Mouse (Mus musculus) liver, embryonic 15.5 days (tissue): ENCODE results near the gene Zfp69. TPM values are rescaled to one million over a fixed set of nuclear protein-coding genes. Genes with fewer than 3 reads are reported as not detected.

Experiments used
- ATAC-seq: fragments of 200-750 bp; cut with Nextera tagmentation; 2 replicates; pipeline ENCODE4 v1.8.0; 2017; ENCODE audit warnings: moderate number of reproducible peaks, mild to moderate bottlenecking, moderate library complexity; ENCODE audit not compliant: insufficient read depth
- H3K27ac ChIP-seq: fragments of 300-500 bp; sonication (generic); replicated peaks from 2 replicates; pipeline ENCODE4 v1.5.1; 2015; ENCODE audit warnings: mild to moderate bottlenecking, inconsistent platforms
- H3K27me3 ChIP-seq: fragments of 300-500 bp; sonication (generic); 2 replicates; pipeline ENCODE4 v1.6.1; 2015; ENCODE audit warnings: mild to moderate bottlenecking, inconsistent platforms
- H3K36me3 ChIP-seq: fragments of 300-500 bp; sonication (generic); replicated peaks from 2 replicates; pipeline ENCODE4 v1.6.1; 2015; ENCODE audit warnings: moderate library complexity, mild to moderate bottlenecking, inconsistent platforms
- H3K4me1 ChIP-seq: fragments of 300-500 bp; sonication (generic); replicated peaks from 2 replicates; pipeline ENCODE4 v1.6.1; 2015; ENCODE audit warnings: inconsistent platforms
- H3K4me2 ChIP-seq: fragments of 300-500 bp; sonication (generic); 2 replicates; pipeline ENCODE4 v1.6.1; 2015; ENCODE audit warnings: moderate library complexity, mild to moderate bottlenecking, inconsistent platforms
- H3K4me3 ChIP-seq: fragments of 300-500 bp; sonication (generic); replicated peaks from 2 replicates; pipeline ENCODE4 v1.5.1; 2015; ENCODE audit warnings: mild to moderate bottlenecking, inconsistent platforms
- H3K9ac ChIP-seq: fragments of 300-500 bp; sonication (generic); 2 replicates; pipeline ENCODE4 v1.6.1; 2015; ENCODE audit warnings: moderate library complexity, mild to moderate bottlenecking, inconsistent platforms
- H3K9me3 ChIP-seq: fragments of 300-500 bp; sonication (generic); replicated peaks from 2 replicates; pipeline ENCODE4 v1.6.1; 2016; ENCODE audit warnings: inconsistent platforms
- whole genome bisulfite sequencing: fragments of 180-500 bp; shearing (Covaris S2); methylation state at CpG from one replicate; pipeline ENCODE4 v1.1.7; 2015; ENCODE audit warnings: mixed read lengths; ENCODE audit not compliant: insufficient replicate concordance; 5-methylcytosine and 5-hydroxymethylcytosine counted together
- polyA plus RNA-seq: library from polyadenylated mRNA; unstranded; fragments of >200 nt; fragmentation: Nextera tagmentation; extraction: Ambion mirVana; gene quantifications from 2 replicates; pipeline ENCODE4 v1.2.1, GENCODE M21; 2015

The Zfp69 gene
- polyA plus RNA-seq, 1 experiment from 2014 or later = 1.6 TPM

DNA sequence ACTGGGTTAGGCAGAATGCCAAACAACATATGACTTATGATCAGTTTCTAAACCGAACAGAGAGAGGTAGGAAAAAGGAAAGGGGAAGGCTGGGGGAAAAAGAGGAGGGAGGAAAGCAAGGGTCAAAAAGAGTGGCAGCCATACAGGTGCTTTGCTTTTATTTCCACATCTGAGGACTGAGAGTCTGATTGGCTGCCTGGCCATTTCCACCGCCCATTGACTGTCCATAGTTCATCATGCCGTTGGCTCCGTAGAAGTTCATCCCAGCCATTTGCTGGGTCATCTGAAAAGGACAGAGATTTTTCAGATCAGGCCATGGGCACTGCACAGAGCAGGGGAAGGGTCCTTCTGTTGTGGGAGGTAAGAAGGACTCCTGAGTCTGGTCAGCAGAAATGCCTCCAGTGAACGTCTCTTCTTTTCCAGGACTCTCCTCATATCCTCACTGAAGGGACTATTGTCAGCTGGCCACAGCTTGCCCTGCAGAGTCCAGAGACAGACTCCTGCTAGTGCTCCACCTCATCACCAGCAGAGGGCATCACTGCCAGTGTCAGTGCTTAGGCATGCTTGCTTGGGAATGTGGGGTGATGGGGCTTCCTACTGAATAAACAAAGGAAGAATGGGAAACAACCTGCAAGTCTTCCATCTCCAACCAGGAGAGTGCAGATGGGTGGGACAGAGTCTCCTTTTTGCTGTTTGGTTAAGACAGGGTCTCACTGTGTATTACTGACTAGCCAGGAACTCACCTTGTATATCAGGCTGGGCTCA lies 18.1 kb upstream of the Zfp69 start:
- Histone ChIP-seq H3K9me3 (no peaks in the 10 kb centered on the region), H3K27ac (no peak overlapping the region), H3K27me3 (no peaks in the 10 kb centered on the region), H3K9ac (no peak overlapping the region), H3K4me2 (no peak overlapping the region), H3K36me3 (peaks cover 70% of the 10 kb centered on the region), H3K4me3 (no peak overlapping the region), H3K4me1 (0 out of 2 replicates have a peak, but pooled peaks cover 2% of the 10 kb centered on the region)
- no peak for ATAC-seq
- WGBS = 71% methylated on average over 5 of the region's 5 CpGs

DNA sequence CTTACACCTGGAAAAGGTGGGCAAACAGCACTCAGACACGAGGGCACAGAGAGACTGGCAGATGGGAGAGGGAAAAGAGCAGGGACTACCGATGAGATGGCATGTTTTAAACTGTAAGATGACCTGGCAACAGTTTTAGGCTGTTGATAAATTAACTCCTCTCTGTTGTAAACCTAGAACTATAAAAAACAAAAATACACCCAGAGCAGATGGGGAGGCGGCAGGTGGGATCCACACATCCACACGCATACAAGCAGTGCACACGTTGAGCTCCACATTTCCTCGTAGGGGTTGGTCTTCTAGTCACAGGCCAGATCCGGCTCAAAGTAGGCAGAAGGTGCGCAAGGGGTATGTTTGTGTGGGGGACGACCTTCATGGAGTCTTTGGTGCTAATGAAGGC lies 17.0 kb upstream of the Zfp69 start:
- Histone ChIP-seq H3K4me1 (no peaks in the 10 kb centered on the region), H3K4me2 (no peak overlapping the region), H3K9ac (no peak overlapping the region), H3K4me3 (no peak overlapping the region), H3K9me3 (no peaks in the 10 kb centered on the region), H3K27ac (no peak overlapping the region), H3K27me3 (no peaks in the 10 kb centered on the region), H3K36me3 (peaks cover 59% of the 10 kb centered on the region)
- ATAC-seq = no peak
- WGBS = 84% methylated on average over 9 of the region's 9 CpGs

DNA sequence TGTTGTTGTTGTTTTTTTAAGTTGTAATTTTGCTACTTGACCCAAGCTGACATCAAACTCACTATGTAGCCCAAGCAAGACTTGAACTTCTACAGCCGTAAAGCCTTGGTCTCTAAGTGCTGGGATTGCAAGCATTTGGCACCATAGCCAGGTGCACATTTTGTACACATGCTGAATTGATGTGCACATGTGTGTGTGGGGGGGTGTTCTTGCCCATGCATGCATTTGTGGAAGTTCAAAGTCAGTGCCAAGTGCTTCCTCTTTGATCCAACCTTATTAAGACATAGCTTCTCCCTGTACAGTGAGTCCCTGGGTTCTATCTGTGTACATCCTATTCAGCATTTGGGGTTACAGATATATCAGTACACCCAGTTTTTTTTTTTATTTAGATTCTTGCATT lies 4.1 kb upstream of the Zfp69 start:
- H3K27me3 ChIP-seq = no peaks in the 10 kb centered on the region
- 77% methylated on average over 1 of the region's 1 CpGs for WGBS
- H3K9me3 ChIP-seq = no peaks in the 10 kb centered on the region
- no peaks in the 10 kb centered on the region for H3K36me3 ChIP-seq
- no peak for ATAC-seq
- H3K4me1 ChIP-seq = peaks cover 26% of the 10 kb centered on the region
- H3K9ac ChIP-seq = no peak overlapping the region
- H3K4me2 ChIP-seq = no peak overlapping the region
- no peak overlapping the region for H3K27ac ChIP-seq
- no peak overlapping the region for H3K4me3 ChIP-seq

DNA sequence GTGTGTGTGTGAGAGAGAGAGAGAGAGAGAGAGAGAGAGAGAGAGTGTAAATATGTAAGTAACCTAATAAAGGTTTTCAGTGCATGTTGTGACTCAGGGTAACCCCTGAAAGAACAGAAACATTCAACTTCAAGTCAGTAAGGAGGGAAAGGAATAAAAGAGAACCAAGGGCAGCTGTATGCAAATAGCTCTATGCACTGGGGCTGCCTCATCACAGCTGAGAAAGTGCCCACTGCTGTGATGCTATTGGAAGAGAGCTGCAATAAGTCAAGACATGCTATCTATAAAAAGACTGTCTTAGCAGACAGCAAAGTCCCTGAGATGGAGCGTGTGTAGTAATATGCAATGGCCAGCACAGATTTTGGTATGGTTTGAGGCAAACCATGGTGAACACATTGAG lies 2.2 kb upstream of the Zfp69 start:
- 46% methylated on average over 1 of the region's 1 CpGs for WGBS
- Histone ChIP-seq H3K4me3 (no peak overlapping the region), H3K4me1 (peaks cover 34% of the 10 kb centered on the region), H3K9me3 (no peaks in the 10 kb centered on the region), H3K36me3 (no peaks in the 10 kb centered on the region), H3K27ac (no peak overlapping the region; the same call in 1 of the 2 replicates), H3K27me3 (no peaks in the 10 kb centered on the region), H3K9ac (no peak overlapping the region), H3K4me2 (no peak overlapping the region)
- no peak for ATAC-seq

DNA sequence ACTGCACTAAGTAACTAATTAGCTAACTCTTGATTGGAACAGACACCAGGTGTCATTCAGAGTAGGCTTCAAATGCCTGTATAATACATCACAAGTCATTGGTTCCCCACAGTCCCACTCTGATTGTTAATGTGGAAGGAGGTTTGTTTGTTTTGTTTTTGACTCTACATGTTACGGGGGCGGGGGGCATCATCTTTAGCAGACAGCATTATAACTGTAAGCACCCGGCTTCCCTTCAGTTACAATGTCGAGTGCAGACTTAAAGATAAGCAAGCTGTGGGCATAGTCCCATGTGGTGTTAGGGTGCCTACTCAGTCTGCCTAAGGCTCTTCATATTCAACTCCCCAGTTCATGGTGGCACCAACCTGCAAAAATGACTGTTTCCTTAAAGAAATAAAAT lies 1.5 kb upstream of the Zfp69 start:
- Histone ChIP-seq H3K9ac (no peak overlapping the region), H3K4me1 (peaks cover 34% of the 10 kb centered on the region), H3K4me3 (no peak overlapping the region), H3K9me3 (no peaks in the 10 kb centered on the region), H3K27ac (peak overlapping the region; percentile 90), H3K36me3 (no peaks in the 10 kb centered on the region), H3K4me2 (peak overlapping the region; percentile 99), H3K27me3 (no peaks in the 10 kb centered on the region)
- 16% methylated on average over 4 of the region's 4 CpGs for WGBS
- no peak for ATAC-seq

DNA sequence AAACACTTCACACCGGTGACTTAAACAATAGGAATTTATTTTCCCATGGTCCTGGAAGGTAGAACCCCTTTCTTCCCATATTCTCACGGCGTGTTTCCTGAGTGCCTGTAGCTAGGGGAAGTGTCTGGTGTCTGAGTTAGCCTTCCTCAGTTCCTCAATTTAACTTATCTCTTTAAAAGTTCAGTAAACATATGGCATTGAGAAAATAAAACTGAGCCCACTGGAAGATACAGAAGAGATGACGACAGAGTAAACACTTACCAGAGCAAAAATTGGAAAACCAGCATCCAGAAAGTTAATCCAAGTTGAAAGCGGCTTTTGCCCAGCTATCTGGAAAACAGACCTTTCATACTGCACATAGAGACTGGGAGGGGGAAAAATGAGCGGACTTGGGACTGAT lies 664 bp upstream of the Zfp69 start:
- H3K9ac ChIP-seq = peak overlapping the region; percentile 85
- no peaks in the 10 kb centered on the region; the same call in 1 of the 2 replicates for H3K36me3 ChIP-seq
- H3K4me2 ChIP-seq = peak overlapping the region; percentile 99
- H3K9me3 ChIP-seq = no peaks in the 10 kb centered on the region
- peaks cover 34% of the 10 kb centered on the region for H3K4me1 ChIP-seq
- peak overlapping the region; percentile 90 for H3K27ac ChIP-seq
- ATAC-seq = no peak
- 5% methylated on average over 6 of the region's 6 CpGs for WGBS
- H3K27me3 ChIP-seq = no peaks in the 10 kb centered on the region
- peak overlapping the region; percentile 80 for H3K4me3 ChIP-seq

DNA sequence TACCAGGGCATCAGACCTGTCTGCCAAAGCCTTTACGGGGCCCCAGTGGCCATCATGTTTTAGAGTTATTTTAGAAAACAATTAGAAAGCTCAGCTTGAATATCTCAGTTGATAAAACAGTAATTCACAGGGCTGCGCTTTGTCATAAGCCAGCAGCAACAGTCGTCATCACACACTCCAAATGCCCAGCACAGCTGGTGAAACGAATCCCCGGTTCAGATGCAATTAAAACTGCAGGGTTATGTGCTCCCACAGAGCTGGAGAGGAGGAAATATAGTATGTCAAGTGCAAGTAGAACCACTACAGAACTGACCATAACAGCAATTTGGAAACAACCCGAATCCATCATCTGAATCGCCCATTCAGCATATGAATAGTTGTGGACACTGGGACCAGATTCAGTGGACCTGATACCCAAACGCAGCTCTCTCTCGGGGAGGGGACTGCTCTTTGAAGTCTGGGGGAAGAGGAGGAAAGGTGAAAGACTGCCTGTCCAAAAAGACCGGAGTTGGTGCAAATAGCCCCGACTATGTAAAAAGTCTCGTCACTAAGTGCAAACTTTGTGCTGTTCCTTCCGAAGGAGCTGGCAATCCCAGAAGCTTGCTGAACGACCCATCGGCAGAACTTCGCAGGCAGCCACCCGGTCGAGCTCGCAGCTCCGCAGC lies 604 bp downstream of the Zfp69 start:
- Histone ChIP-seq H3K9me3 (no peaks in the 10 kb centered on the region), H3K27me3 (no peaks in the 10 kb centered on the region), H3K4me2 (peak overlapping the region; percentile 99), H3K4me1 (peaks cover 34% of the 10 kb centered on the region), H3K27ac (peak overlapping the region; percentile 90), H3K9ac (peak overlapping the region; percentile 85), H3K4me3 (peak overlapping the region; percentile 80), H3K36me3 (peaks cover 8% of the 10 kb centered on the region; the same call in 1 of the 2 replicates)
- 3% methylated on average over 20 of the region's 20 CpGs for WGBS
- ATAC-seq = peak; percentile 6; the same call in 1 of the 2 replicates

DNA sequence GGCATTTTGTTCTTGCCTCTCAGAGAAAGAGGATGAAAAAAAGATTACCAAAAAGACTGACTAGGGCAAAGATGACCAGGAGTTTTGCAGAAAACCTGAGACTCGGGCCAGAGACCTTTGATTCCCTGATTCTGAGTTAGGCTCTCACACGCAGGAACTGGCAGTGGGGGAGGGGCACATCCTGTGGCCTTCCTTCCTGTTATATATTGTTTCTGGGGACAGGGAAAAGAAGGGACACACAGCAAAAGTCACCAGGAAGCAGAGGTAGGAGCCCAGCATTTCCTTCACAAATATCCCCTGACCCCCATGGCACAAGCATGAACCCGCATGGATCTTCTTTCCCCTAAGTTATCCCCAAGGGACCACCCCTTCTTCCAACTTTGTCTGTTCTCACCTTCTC lies 2.6 kb downstream of the Zfp69 start:
- H3K27me3 ChIP-seq = no peaks in the 10 kb centered on the region
- no peaks in the 10 kb centered on the region for H3K9me3 ChIP-seq
- H3K4me2 ChIP-seq = no peak overlapping the region
- 42% methylated on average over 3 of the region's 3 CpGs for WGBS
- no peak overlapping the region for H3K27ac ChIP-seq
- peaks cover 34% of the 10 kb centered on the region for H3K4me1 ChIP-seq
- peaks cover 8% of the 10 kb centered on the region; the same call in 1 of the 2 replicates for H3K36me3 ChIP-seq
- H3K4me3 ChIP-seq = no peak overlapping the region
- no peak for ATAC-seq
- no peak overlapping the region for H3K9ac ChIP-seq

DNA sequence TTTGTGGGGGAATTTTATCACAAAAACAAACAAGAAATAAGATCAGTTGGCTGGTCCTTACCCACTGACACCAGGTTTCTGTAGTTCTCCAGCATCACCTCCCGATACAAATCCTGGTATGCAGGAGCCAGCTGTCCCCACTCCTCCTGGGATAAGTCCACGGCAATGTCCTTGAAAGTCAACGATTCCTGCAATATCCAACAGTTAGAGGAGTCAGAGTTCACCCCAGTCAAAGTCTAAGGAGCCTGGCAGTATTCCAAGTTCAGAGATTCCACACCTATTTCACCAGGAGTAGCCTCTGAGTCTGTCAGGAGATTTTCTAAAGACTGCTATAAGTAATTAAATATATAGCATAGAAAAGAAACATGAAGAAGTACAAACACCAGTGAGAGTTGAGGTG lies 16.5 kb downstream of the Zfp69 start:
- H3K36me3 ChIP-seq = peaks cover 13% of the 10 kb centered on the region
- WGBS = 71% methylated on average over 3 of the region's 3 CpGs

DNA sequence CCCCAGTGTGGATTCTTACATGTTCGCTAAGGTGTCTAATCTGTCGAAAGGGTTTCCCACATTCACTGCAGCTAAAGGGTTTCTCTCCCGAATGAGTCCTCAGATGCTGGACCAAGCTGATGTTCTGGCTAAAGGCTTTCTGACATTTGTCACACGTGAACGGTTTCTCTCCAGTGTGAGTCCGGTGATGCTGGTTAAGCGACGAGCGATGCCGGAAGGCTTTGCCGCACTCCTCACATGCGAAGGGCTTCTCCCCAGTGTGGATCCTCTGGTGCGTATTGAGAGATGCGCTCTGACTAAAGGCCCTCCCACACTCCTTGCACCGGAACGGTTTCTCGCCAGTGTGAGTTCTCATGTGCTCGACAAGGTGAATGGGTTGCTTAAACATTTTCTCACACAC lies 20.8 kb downstream of the Zfp69 start:
- H3K27me3 ChIP-seq = no peaks in the 10 kb centered on the region
- H3K4me2 ChIP-seq = no peak overlapping the region
- ATAC-seq = no peak
- no peak overlapping the region for H3K4me3 ChIP-seq
- H3K9me3 ChIP-seq = 0 out of 2 replicates have a peak, but pooled peaks cover 3% of the 10 kb centered on the region
- H3K27ac ChIP-seq = no peak overlapping the region
- no peak overlapping the region for H3K9ac ChIP-seq
- WGBS = 90% methylated on average over 18 of the region's 18 CpGs
- no peaks in the 10 kb centered on the region for H3K4me1 ChIP-seq
- H3K36me3 ChIP-seq = peaks cover 13% of the 10 kb centered on the region

More for the DNA sequence above, 16.5 kb downstream of the Zfp69 start:
- Histone ChIP-seq H3K4me3 (no peak overlapping the region), H3K4me2 (no peak overlapping the region), H3K27ac (no peak overlapping the region), H3K27me3 (no peaks in the 10 kb centered on the region), H3K9ac (no peak overlapping the region), H3K9me3 (0 out of 2 replicates have a peak, but pooled peaks cover 3% of the 10 kb centered on the region), H3K4me1 (no peaks in the 10 kb centered on the region)
- ATAC-seq = no peak

DNA sequence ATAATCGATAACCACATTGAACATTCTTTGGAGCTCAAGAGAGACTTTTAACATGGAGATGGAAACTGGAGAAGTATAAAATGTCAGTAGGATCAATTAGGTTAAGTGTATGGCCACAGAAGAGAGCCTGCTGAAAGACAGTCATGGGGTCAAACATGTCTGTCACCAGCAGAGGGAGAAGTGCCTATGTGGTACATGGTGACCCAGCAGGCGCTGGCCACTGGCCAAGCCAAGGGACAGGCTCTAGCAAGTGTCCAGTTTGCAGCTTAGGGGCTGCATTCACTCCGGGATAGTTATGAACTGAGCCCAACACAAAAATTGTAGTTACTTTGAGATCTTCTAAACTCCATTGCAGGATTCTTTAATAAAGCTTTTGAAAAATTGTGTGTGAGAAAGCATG lies 22.8 kb downstream of the Zfp69 start:
- H3K9me3 ChIP-seq = 0 out of 2 replicates have a peak, but pooled peaks cover 3% of the 10 kb centered on the region
- H3K27ac ChIP-seq = no peak overlapping the region
- WGBS = 61% methylated on average over 3 of the region's 3 CpGs
- no peak overlapping the region for H3K4me2 ChIP-seq
- peaks cover 16% of the 10 kb centered on the region for H3K4me1 ChIP-seq
- ATAC-seq = no peak
- no peaks in the 10 kb centered on the region for H3K27me3 ChIP-seq
- no peak overlapping the region for H3K4me3 ChIP-seq
- H3K9ac ChIP-seq = no peak overlapping the region
- H3K36me3 ChIP-seq = peaks cover 13% of the 10 kb centered on the region
